Mouse (Mus musculus) forebrain, embryonic 10.5 days (tissue): Measurements from ENCODE around the gene Nod2. TPM values are rescaled to one million over a fixed set of nuclear protein-coding genes. Genes with fewer than 3 reads are reported as not detected.

Experiments
- DNase-seq: peaks from one replicate; pipeline ENCODE4 v3.0.0-alpha.2; 2017; ENCODE audit warnings: low spot score; ENCODE audit errors: extremely low spot score
- H3K27ac ChIP-seq: fragments of 300-500 bp; sonication (generic); 2 replicates; pipeline ENCODE4 v1.5.1; 2016; ENCODE audit warnings: mild to moderate bottlenecking
- H3K27me3 ChIP-seq: fragments of 300-500 bp; sonication (generic); 2 replicates; pipeline ENCODE4 v1.6.1; 2016; ENCODE audit warnings: mild to moderate bottlenecking; ENCODE audit not compliant: poor library complexity, severe bottlenecking
- H3K36me3 ChIP-seq: fragments of 300-500 bp; sonication (generic); replicated peaks from 2 replicates; pipeline ENCODE4 v1.6.1; 2016; ENCODE audit warnings: mild to moderate bottlenecking, moderate library complexity
- H3K4me1 ChIP-seq: fragments of 300-500 bp; sonication (generic); 2 replicates; pipeline ENCODE4 v1.6.1; 2016
- H3K4me3 ChIP-seq: fragments of 300-500 bp; sonication (generic); 2 replicates; pipeline ENCODE4 v1.5.1; 2016; ENCODE audit warnings: mild to moderate bottlenecking, moderate library complexity
- H3K9me3 ChIP-seq: fragments of 300-500 bp; sonication (generic); 2 replicates; pipeline ENCODE4 v1.6.1; 2016; ENCODE audit warnings: mild to moderate bottlenecking, moderate library complexity
- WGBS: fragments of 180-500 bp; shearing (Covaris S2); methylation state at CpG from one replicate; pipeline ENCODE4 v1.1.7; 2016; 5-methylcytosine and 5-hydroxymethylcytosine counted together
- polyA plus RNA-seq: library from polyadenylated mRNA; unstranded; fragments of >200 nt; fragmentation: Nextera tagmentation; extraction: Ambion mirVana; gene quantifications from 2 replicates; pipeline ENCODE4 v1.2.1, GENCODE M21; 2016

The Nod2 gene
- polyA plus RNA-seq, 1 experiment from 2014 or later = 0.07 TPM

GRCm38 (mm10) chr8:88668400-88669086, 21.4 kb downstream of the Nod2 start:
- H3K36me3 ChIP-seq = no peaks in the 10 kb centered on the region
- no peak for DNase-seq
- no peaks in the 10 kb centered on the region for H3K9me3 ChIP-seq
- peaks cover 25% of the 10 kb centered on the region for H3K4me1 ChIP-seq
- H3K27ac ChIP-seq = no peak overlapping the region; the same call in 1 of the 2 replicates
- H3K4me3 ChIP-seq = no peak overlapping the region
- WGBS = 75% methylated on average over 14 of the region's 14 CpGs
- no peaks in the 10 kb centered on the region for H3K27me3 ChIP-seq

DNA sequence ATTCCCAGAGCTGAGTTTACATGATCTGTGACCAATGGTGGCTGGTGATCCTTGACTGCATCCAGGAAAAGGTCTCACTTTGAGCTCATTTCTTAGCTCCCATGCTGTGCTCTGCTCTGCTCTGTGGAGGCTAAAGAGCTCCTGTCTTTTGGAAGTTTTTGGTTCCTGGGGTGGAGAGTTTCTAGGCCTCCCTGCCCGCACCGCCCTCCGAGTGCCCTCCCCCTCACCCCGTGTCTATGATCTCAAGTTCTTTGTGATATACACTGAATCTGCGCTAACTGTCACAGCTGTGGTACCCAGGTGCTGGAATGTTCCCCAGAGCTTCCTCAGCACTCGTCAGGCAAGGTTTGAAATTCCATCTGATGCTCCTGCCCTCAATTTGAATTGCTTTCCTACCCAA, 23.7 kb downstream of the Nod2 start:
- no peaks in the 10 kb centered on the region for H3K36me3 ChIP-seq
- no peak overlapping the region for H3K4me3 ChIP-seq
- H3K4me1 ChIP-seq = peaks cover 19% of the 10 kb centered on the region
- 0 out of 2 replicates have a peak overlapping the region, but pooled peaks have one; percentile 16 for H3K27ac ChIP-seq
- DNase-seq = no peak
- H3K9me3 ChIP-seq = no peaks in the 10 kb centered on the region
- no peaks in the 10 kb centered on the region for H3K27me3 ChIP-seq
- WGBS = 88% methylated on average over 6 of the region's 6 CpGs

DNA sequence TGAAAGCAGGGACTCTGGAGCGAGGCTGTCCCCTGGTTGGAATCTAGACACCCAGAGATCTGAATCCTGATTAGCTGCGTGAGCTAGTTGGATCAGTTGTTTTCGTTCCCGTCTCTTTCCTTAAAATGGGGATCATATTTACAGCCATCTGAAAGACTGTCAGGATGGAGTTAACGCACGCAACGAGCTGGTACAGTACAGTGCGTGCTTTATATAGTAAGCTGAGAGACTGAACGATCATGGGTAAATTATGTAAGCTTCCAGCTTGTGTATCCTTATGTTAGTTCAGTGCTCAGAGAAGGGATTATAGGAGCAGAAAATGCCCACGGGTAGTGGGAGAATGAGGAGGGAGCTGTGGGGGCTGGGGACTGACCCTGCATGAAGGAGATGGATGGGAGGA, 24.5 kb downstream of the Nod2 start:
- 93% methylated on average over 10 of the region's 10 CpGs for WGBS
- H3K4me3 ChIP-seq = no peak overlapping the region
- no peak for DNase-seq
- no peak overlapping the region for H3K27ac ChIP-seq
- H3K36me3 ChIP-seq = no peaks in the 10 kb centered on the region
- H3K9me3 ChIP-seq = no peaks in the 10 kb centered on the region
- peaks cover 19% of the 10 kb centered on the region for H3K4me1 ChIP-seq
- no peaks in the 10 kb centered on the region for H3K27me3 ChIP-seq

DNA sequence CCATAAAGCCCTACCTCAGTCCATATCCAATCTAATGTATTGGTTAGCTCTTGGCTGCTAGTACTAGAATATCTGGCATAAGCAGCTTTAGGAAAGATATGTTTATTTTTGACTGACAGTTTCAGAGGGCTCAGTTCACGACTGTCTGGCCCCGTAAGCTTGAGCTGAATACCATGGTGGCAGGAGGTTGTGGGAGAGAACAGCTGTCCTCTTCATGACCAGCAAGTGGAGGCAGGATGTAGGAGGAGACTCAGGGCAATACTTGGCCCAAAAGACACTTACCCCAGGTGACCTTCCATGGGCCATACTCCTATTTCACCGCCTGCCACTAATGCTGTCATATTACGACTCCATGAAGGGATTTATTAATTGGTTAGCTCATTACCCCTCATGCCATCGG, 26.7 kb downstream of the Nod2 start:
- peaks cover 9% of the 10 kb centered on the region for H3K4me1 ChIP-seq
- no peak overlapping the region for H3K4me3 ChIP-seq
- no peak for DNase-seq
- no peaks in the 10 kb centered on the region for H3K27me3 ChIP-seq
- 94% methylated on average over 5 of the region's 5 CpGs for WGBS
- H3K36me3 ChIP-seq = no peaks in the 10 kb centered on the region
- no peaks in the 10 kb centered on the region for H3K9me3 ChIP-seq
- no peak overlapping the region for H3K27ac ChIP-seq

- H3K4me3 ChIP-seq = no peak overlapping the region
- H3K36me3 ChIP-seq = no peaks in the 10 kb centered on the region
- 89% methylated on average over 12 of the region's 12 CpGs for WGBS
- H3K27me3 ChIP-seq = no peaks in the 10 kb centered on the region
- H3K4me1 ChIP-seq = no peaks in the 10 kb centered on the region
- H3K9me3 ChIP-seq = no peaks in the 10 kb centered on the region
- no peak for DNase-seq
- H3K27ac ChIP-seq = no peak overlapping the region
Measured at GRCm38 (mm10) chr8:88675372-88676165, 28.5 kb downstream of the Nod2 start.

DNA sequence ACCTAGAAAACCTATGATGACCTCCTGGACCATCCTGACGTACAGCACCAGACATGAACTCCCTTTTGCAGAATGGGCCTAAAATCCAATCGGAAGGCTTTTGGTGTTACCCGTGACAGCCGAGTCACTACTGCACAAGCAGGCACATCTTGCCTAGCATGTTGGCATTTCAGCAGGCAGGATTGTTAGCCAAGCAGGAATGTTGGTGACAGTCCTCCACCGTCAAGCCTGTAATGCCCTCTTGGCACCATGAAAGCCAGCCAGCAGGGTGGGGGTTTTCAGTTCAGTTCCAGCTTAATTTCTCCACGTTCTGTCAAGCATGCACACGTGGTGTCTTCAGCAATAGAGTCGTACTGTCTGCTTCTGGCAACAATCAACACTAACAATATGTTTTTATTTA, 30.0 kb downstream of the Nod2 start:
- H3K9me3 ChIP-seq = no peaks in the 10 kb centered on the region
- DNase-seq = no peak
- 90% methylated on average over 8 of the region's 8 CpGs for WGBS

GRCm38 (mm10) chr8:88680566-88680965, 33.5 kb downstream of the Nod2 start:
- Histone ChIP-seq H3K9me3 (no peaks in the 10 kb centered on the region), H3K27me3 (no peaks in the 10 kb centered on the region), H3K4me3 (no peak overlapping the region), H3K36me3 (no peaks in the 10 kb centered on the region), H3K27ac (no peak overlapping the region), H3K4me1 (no peaks in the 10 kb centered on the region)
- no peak for DNase-seq
- WGBS = 89% methylated on average over 2 of the region's 2 CpGs

More for the DNA sequence above, 30.0 kb downstream of the Nod2 start:
- H3K27me3 ChIP-seq = no peaks in the 10 kb centered on the region
- no peak overlapping the region for H3K4me3 ChIP-seq
- no peaks in the 10 kb centered on the region for H3K36me3 ChIP-seq
- no peak overlapping the region for H3K27ac ChIP-seq
- no peaks in the 10 kb centered on the region for H3K4me1 ChIP-seq

DNA sequence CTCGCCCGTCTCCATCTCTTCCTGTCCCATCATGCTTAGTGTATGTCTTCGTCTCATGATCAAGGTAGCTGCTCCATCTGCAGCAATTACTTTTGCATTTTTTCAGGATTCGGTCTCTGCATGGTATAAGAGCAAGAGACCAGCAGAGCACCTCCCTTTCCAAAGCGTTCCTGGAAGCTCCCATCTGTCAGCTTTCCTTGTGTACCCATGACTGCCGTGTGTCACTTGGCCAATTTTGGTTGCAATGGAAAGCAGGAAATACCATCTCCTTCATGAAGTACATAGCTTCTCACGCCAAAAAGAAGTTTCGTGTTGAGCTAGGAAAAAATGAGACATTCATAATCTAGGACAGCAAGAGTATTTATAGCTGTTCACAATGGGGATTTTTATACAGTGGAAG, 33.9 kb downstream of the Nod2 start:
- WGBS = 92% methylated on average over 8 of the region's 8 CpGs
- no peaks in the 10 kb centered on the region for H3K27me3 ChIP-seq
- H3K36me3 ChIP-seq = no peaks in the 10 kb centered on the region
- no peak overlapping the region for H3K27ac ChIP-seq
- H3K4me3 ChIP-seq = no peak overlapping the region
- H3K9me3 ChIP-seq = no peaks in the 10 kb centered on the region
- no peaks in the 10 kb centered on the region for H3K4me1 ChIP-seq
- no peak for DNase-seq

DNA sequence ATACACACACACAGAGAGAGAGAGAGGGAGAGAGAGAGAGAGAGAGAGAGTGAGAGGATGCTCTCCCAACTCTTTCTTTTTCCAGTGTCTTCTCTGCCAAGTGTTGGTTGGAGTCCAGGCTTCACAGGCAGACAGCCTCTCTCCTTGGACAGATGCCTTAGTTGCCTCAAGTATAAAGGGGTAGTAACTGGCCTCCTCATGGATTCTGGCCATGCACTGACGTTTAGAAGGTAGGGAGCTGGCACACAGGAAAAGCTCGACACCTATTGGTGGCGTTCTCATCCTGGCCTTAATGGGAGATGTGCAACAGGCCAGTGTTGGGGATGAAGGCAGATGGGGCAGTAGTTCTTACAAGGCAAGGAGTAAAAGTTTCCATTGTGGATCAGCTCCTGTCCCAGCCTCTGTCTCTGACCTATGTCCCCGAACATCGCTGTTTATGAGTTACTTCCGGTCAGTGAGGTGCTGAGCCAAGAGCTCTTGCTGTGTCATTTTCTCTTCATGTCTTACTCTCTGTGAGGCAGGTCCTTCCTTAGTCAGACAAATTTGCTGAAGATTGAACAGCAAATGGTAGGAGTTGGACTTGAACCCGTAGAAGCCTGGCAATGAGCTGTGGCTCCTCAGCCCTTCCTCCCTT, 36.7 kb downstream of the Nod2 start:
- WGBS = 88% methylated on average over 7 of the region's 7 CpGs
- no peak for DNase-seq
- H3K27ac ChIP-seq = no peak overlapping the region
- no peaks in the 10 kb centered on the region for H3K36me3 ChIP-seq
- no peaks in the 10 kb centered on the region for H3K9me3 ChIP-seq
- H3K4me1 ChIP-seq = no peaks in the 10 kb centered on the region
- H3K4me3 ChIP-seq = no peak overlapping the region
- no peaks in the 10 kb centered on the region for H3K27me3 ChIP-seq

DNA sequence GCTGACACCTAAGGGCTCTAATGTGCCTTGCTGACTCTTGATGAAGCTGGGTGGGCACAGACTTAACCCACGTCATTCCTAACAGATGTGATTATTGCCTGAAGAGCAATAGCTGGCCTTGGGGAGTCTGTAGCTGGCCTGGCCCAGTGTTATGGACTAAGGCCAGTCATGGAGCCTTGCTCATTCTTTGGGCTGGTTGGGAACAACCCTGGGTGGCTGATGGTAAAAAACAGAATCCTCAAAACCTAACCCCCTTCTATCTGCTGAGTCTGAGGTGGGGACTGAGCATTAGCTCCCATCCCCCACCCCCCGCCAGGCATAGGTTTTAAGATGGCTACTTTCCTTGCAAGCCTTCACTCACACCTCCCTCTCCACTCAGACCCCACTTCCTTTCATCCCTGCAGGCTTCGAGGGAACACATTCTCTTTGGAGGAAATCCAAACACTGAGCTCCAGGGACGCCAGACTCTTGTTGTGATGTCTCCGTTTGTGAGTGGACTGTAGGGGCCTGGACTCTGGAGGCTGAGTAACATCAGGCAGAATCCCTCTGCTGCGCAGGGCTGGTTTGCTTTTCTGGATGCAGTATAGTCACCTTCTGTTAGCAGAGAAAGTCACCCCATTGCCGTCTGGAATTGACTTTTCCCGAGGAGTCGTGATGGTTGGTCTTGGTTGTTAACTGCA, 39.3 kb downstream of the Nod2 start:
- Histone ChIP-seq H3K27ac (no peak overlapping the region), H3K4me3 (no peak overlapping the region), H3K4me1 (no peaks in the 10 kb centered on the region), H3K36me3 (no peaks in the 10 kb centered on the region), H3K27me3 (no peaks in the 10 kb centered on the region), H3K9me3 (no peaks in the 10 kb centered on the region)
- WGBS = 80% methylated on average over 9 of the region's 9 CpGs
- no peak for DNase-seq

- Histone ChIP-seq H3K4me1 (no peaks in the 10 kb centered on the region), H3K27me3 (no peaks in the 10 kb centered on the region), H3K36me3 (no peaks in the 10 kb centered on the region), H3K4me3 (no peak overlapping the region), H3K9me3 (no peaks in the 10 kb centered on the region), H3K27ac (no peak overlapping the region)
- WGBS = 87% methylated on average over 8 of the region's 8 CpGs
- DNase-seq = no peak
Measured at GRCm38 (mm10) chr8:88686906-88687235, 39.8 kb downstream of the Nod2 start.

GRCm38 (mm10) chr8:88689151-88689550, 42.0 kb downstream of the Nod2 start:
- no peaks in the 10 kb centered on the region for H3K36me3 ChIP-seq
- no peak overlapping the region for H3K27ac ChIP-seq
- DNase-seq = no peak
- no peaks in the 10 kb centered on the region for H3K27me3 ChIP-seq
- no peaks in the 10 kb centered on the region for H3K9me3 ChIP-seq
- H3K4me1 ChIP-seq = no peaks in the 10 kb centered on the region
- whole genome bisulfite sequencing = 88% methylated on average over 6 of the region's 6 CpGs
- H3K4me3 ChIP-seq = no peak overlapping the region
